Mouse (Mus musculus): ENCODE data around the gene Ap3d1. TPM values are rescaled to one million over a fixed set of nuclear protein-coding genes. Genes with fewer than 3 reads are reported as not detected.
A peak's percentile ranks its signal among the peaks of the same experiment; 100 is the strongest.

Gene Ap3d1
- polyA plus RNA-seq, 1 experiment: 96.3 TPM

GRCm38 (mm10) chr10:80666837-80667412 lies 75.1 kb downstream of the Ap3d1 start:
- no peak for DNase-seq (ENCODE audit: low spot score)

GRCm38 (mm10) chr10:80665981-80666733 lies 75.9 kb downstream of the Ap3d1 start:
- DNase-seq (ENCODE audit: low spot score): no peak

- no peak for DNase-seq (ENCODE audit: low spot score)
Measured at GRCm38 (mm10) chr10:80665459-80665858, 76.6 kb downstream of the Ap3d1 start.

GRCm38 (mm10) chr10:80665016-80665380 lies 77.1 kb downstream of the Ap3d1 start:
- no peak for DNase-seq (ENCODE audit: low spot score)

GRCm38 (mm10) chr10:80664197-80665015 lies 77.7 kb downstream of the Ap3d1 start:
- DNase-seq (ENCODE audit: low spot score): peak; percentile 90

GRCm38 (mm10) chr10:80663485-80664196 lies 78.4 kb downstream of the Ap3d1 start:
- no peak for DNase-seq (ENCODE audit: low spot score)

- no peak for DNase-seq (ENCODE audit: low spot score)
Measured at GRCm38 (mm10) chr10:80661149-80661548, 80.9 kb downstream of the Ap3d1 start.

GRCm38 (mm10) chr10:80659213-80659612 lies 82.9 kb downstream of the Ap3d1 start:
- no peak for DNase-seq (ENCODE audit: low spot score)

GRCm38 (mm10) chr10:80658841-80659202 lies 83.2 kb downstream of the Ap3d1 start:
- no peak for DNase-seq (ENCODE audit: low spot score)

GRCm38 (mm10) chr10:80658194-80658840 lies 83.7 kb downstream of the Ap3d1 start:
- no peak for DNase-seq (ENCODE audit: low spot score)

Other genes with a start within 250 kb of the Ap3d1 start
- not detected in 2 replicates for gene Onecut3, start 247.4 kb downstream of the Ap3d1 start, polyA plus RNA-seq (2012; rRNA removed)
- gene Atp8b3, start 203.1 kb downstream of the Ap3d1 start, polyA plus RNA-seq (2012; rRNA removed): 0.03 TPM in 1 of 2 replicates, not detected in the other
- 21.2 and 26.6 TPM in 2 replicates for gene Rexo1, start 180.7 kb downstream of the Ap3d1 start, polyA plus RNA-seq (2012; rRNA removed)
- gene Klf16, start 164.9 kb downstream of the Ap3d1 start, polyA plus RNA-seq (2012; rRNA removed): 11.5 and 11.8 TPM in 2 replicates
- gene Abhd17a, start 151.9 kb downstream of the Ap3d1 start, polyA plus RNA-seq (2012; rRNA removed): 66.0 and 67.1 TPM in 2 replicates
- gene Scamp4, start 139.4 kb downstream of the Ap3d1 start, polyA plus RNA-seq (2012; rRNA removed): 40.3 and 46.2 TPM in 2 replicates
- gene Adat3, start 139.4 kb downstream of the Ap3d1 start, polyA plus RNA-seq (2012; rRNA removed): 3.8 and 4.3 TPM in 2 replicates
- gene Gm49322, start 136.2 kb downstream of the Ap3d1 start, polyA plus RNA-seq (2012; rRNA removed): 1.3 and 1.6 TPM in 2 replicates
- gene Csnk1g2, start 119.4 kb downstream of the Ap3d1 start, polyA plus RNA-seq (2012; rRNA removed): 153 and 158 TPM in 2 replicates
- gene Btbd2, start 85.2 kb downstream of the Ap3d1 start, polyA plus RNA-seq (2012; rRNA removed): 36.5 and 48.5 TPM in 2 replicates
- gene Mknk2, start 64.2 kb downstream of the Ap3d1 start, polyA plus RNA-seq (2012; rRNA removed): 129 and 137 TPM in 2 replicates
- gene Mob3a, start 40.3 kb downstream of the Ap3d1 start, polyA plus RNA-seq (2012; rRNA removed): 24.5 and 29.1 TPM in 2 replicates
- 68.7 and 88.2 TPM in 2 replicates for gene Izumo4, start 40.1 kb downstream of the Ap3d1 start, polyA plus RNA-seq (2012; rRNA removed)
- gene Dot1l, start 12.9 kb upstream of the Ap3d1 start, polyA plus RNA-seq (2012; rRNA removed): 6.7 and 17.2 TPM in 2 replicates
- gene Sf3a2, start 55.9 kb upstream of the Ap3d1 start, polyA plus RNA-seq (2012; rRNA removed): 47.0 and 47.7 TPM in 2 replicates
- gene Plekhj1, start 56.4 kb upstream of the Ap3d1 start, polyA plus RNA-seq (2012; rRNA removed): 60.6 and 79.2 TPM in 2 replicates
- gene Amh, start 63.0 kb upstream of the Ap3d1 start, polyA plus RNA-seq (2012; rRNA removed): 0.40 and 0.62 TPM in 2 replicates
- 1.0 and 1.3 TPM in 2 replicates for gene Jsrp1, start 71.2 kb upstream of the Ap3d1 start, polyA plus RNA-seq (2012; rRNA removed)
- gene Oaz1, start 84.4 kb upstream of the Ap3d1 start, polyA plus RNA-seq (2012; rRNA removed): 566 and 709 TPM in 2 replicates
- gene Lingo3, start 101.8 kb upstream of the Ap3d1 start, polyA plus RNA-seq (2012; rRNA removed): not detected in 2 replicates
- 117 and 147 TPM in 2 replicates for gene Lsm7, start 112.9 kb upstream of the Ap3d1 start, polyA plus RNA-seq (2012; rRNA removed)
- 33.0 and 37.4 TPM in 2 replicates for gene Sppl2b, start 113.0 kb upstream of the Ap3d1 start, polyA plus RNA-seq (2012; rRNA removed)
- gene Tmprss9, start 129.6 kb upstream of the Ap3d1 start, polyA plus RNA-seq (2012; rRNA removed): 0.44 and 0.49 TPM in 2 replicates
- 111 and 113 TPM in 2 replicates for gene Timm13, start 158.7 kb upstream of the Ap3d1 start, polyA plus RNA-seq (2012; rRNA removed)
- 10.5 and 14.1 TPM in 2 replicates for gene Lmnb2, start 176.0 kb upstream of the Ap3d1 start, polyA plus RNA-seq (2012; rRNA removed)
- 17.9 and 29.9 TPM in 2 replicates for gene Gadd45b, start 187.8 kb upstream of the Ap3d1 start, polyA plus RNA-seq (2012; rRNA removed)